Mouse (Mus musculus): ENCODE data around the gene Sash1.

DNA sequence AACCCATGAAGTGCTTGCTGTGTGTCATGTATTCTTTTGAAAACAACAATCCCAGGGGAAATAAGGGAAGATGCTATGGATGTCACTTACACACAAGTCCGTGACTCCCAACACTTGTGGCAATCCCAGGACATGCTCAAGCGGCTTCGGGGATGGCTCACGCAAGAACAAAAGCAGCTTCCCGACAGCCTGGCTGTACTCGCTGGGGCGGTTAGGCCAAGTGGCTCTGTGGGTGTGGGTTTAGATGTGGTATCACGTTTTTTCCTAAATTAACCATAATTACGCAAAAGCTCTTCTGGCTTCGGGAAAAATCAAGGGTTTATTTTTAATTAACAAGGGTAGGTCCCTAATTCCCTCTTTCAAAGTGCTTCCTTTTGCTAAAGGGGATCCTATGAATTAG lies 59.6 kb downstream of the Sash1 start:
- TF ChIP-seq POLR2A (IDR thresholded peaks at IDR 0.05; ENCODE audit: control insufficient read depth, extremely low read depth, insufficient read depth, low read length, poor library complexity) (no peak), CTCF (IDR thresholded peaks at IDR 0.05; ENCODE audit: borderline replicate concordance, control insufficient read depth, extremely low read depth, insufficient read depth, low read length, poor library complexity) (no peak)
